Mouse (Mus musculus) right cerebral cortex, postnatal 36 days (tissue): ENCODE results near the gene Fastkd1.
"Not testable (repeated sequence)": the region's sequence is repeated elsewhere in the genome, so short reads cannot be mapped to it uniquely, and the experiment has no call there.

Experiments
- DNase-seq, 2 experiments: peaks; one replicate each; pipeline ENCODE4 v3.0.0; 2022; ENCODE audit warnings: low spot score in 2 of 2, mixed read lengths in 1 of 2

The Fastkd1 gene

DNA sequence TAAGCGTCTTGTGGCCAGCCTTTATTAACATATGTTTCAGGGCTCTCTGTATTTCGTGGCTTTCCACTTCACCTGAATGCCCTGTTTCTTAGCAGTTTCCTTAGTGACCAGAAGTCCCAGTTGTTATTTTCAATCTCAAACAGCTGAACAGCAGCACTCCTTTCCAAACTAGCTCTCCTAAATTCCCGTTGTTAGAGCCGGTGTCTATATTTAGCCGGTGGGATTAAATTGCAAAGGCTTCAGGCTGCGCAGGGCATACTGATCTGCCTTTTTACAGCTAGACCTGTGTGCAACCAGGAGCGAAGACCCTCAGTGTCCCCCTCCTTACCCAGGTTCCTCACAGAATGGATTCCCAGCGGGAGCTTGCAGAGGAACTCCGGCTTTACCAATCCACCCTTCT, 43.5 kb downstream of the Fastkd1 start, which contains the start of gene Klhl41:
TSS of gene Klhl41 (plus strand) at position 268 of the 400 bp plus-strand sequence.
- DNase-seq: no peak

DNA sequence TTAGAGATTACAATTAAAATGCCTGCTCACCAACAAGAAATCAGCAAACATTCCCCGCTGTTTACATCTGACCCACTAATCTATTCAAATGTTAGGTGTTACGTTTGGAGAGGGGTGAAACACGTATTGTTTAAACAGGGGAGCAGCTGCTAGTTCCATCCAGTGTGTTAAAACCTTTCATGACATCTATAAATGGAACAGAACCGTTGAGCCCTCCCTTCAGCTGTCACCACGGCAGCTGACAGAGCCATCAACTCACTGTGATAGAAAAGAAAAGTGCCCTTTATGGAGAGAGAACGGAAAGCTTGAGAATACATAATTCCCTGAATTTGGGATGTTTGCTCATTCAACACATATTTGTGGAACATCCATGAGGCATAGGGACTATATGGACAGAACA, 44.9 kb downstream of the Fastkd1 start:
- DNase-seq: no peak

DNA sequence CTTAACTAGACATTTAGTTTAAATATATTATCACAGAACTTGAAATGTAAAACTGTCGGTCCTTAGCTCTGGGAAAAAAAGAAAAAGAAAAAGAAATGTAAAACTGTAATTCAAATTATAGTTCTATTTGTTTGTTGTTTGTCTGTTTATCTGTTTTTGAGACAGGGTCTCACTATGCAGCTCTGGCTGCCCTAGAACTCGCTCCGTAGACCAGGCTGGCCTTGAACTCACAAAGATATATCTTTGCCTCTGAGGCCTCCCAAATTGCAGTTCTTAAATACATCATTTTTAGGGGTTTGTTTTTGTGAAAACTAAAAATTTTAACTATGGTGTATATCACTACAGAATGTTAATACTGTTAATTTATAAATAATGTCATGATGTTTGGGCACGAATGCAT, 45.7 kb downstream of the Fastkd1 start:
- DNase-seq: no peak

DNA sequence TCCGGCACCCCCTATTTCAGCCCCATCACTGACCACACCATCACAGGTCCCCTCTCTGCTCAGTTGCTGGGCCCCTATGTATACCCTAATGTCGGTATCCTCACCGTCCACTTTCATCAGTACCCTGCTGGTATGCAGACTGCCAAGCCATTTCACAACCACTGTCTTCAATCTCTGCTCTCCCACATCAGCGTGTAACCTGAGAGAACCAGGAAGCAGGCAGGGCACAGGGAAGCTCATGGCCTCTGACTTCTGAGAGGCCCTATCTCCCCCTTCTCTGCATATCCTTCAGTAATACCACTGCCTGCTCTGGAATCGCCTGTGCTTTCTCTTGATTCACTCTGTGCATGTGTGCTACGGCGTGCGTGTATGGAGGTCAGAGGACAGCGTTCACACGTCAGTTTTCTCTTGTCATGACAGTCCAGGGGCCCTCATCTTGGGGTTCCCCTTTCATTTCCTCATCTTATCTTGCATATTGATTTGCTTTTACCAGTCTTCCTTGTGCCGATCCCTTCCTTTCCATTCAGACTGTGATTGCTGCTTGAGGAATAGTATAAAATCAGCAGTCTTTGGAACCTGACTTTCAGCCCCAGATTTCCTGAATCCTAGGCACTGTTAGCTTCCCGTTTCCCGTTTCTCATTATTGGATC, 49.4 kb downstream of the Fastkd1 start:
- no peak for DNase-seq

DNA sequence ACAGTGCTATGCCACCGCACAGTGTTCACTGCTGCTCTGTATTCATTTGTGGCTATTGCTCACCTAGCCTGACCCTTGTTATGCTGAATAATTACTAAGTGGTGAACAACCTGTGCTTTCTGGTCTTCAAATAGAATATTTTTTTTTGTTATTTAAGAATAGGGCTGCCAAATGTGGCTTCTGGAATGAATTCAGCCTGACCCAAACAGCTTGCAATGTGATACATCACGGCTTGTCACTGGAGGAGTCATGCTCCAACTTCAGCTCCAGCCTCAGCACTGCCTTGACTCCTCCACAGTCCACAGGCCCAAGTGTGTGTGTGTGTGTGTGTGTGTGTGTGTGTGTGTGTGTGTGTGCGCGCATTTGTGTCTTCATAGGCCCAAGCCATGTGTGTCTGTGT, 54.0 kb downstream of the Fastkd1 start:
- DNase-seq: no peak

DNA sequence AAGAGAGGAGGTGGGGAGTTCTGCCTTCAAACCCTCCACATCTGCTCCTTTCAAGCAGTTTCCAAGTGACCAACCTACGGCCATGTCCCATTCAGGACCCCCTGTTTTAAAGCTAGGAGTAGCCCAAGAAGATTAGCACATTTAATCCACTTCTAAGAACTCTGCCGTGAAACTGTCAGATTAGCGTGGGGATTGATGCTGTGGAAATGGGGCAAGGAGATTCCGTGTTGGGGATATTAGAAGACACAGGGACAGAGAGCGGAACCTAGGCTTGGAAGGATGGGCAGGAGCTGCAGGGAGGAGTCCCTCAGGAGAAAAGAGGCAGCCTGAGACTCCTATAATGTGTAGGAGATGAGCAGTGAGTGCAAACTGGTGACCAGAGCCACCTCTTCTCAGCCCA, 63.6 kb downstream of the Fastkd1 start:
- no peak for DNase-seq

DNA sequence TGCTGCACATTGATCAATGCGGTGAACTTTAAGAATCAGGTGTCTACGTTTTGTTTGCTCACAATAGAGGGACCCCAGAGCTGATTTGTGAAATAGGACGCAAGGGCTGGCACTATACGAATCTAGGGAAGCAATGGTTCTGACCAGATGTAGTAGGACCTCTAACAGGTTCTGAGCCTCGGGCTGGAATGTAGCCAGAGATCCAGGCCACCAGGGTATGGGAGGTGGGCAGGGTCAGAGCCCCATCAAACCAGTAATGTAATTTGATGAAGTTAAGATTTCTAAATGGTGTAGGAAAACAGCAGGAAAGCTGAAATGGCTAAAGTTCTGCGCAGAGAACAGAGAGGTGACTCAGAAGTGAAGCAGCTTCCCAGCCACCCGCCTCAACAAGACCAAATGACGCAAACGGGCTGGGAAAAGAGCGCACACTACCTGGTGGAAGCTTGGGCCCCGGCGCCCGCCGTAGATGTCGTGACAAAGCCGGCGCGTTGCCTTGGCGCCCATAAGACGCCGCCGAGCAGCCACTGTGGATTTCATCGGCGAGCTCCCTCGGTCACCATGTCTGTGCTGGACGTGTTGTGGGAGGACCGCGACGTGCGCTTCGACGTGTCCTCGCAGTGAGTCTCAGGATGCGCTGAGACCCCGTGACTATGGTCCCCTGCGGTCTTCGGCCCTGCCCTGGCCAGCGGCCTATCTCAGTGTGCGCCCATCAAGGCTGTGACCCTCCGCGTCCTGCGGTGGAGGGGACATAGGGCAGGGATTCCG, 66.4 kb downstream of the Fastkd1 start, which contains the start of gene Bbs5:
TSS of gene Bbs5 (plus strand) at position 446 of the 765 bp plus-strand sequence.
- DNase-seq: peak; percentile 95

DNA sequence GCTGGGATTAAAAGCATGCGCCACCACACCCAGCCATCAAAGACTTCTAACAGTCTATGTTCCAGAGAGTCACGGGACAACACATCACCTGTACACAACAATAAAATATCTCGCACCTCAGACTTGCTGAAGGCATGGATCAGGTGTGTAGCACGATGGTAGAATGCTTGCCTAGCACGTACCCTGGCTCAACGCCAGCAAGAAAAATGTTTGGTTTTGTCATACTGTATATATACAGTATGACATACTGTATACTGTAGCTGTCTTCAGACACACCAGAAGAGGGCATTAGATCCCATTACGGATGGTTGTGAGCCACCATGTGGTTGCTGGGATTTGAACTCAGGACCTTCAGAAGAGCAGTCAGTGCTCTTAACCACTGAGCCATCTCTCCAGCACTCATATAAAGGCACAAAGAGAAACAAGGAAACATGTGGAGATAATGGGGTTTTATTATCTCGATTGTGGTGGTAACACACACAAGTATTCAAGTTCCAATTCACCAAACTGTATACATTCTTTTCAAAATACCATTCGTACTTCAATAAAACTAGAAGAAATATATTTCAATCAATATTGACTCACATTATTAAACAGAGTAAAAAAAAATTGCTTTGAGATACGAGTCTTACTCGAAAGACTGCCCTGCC, 68.2 kb downstream of the Fastkd1 start:
- no peak for DNase-seq

DNA sequence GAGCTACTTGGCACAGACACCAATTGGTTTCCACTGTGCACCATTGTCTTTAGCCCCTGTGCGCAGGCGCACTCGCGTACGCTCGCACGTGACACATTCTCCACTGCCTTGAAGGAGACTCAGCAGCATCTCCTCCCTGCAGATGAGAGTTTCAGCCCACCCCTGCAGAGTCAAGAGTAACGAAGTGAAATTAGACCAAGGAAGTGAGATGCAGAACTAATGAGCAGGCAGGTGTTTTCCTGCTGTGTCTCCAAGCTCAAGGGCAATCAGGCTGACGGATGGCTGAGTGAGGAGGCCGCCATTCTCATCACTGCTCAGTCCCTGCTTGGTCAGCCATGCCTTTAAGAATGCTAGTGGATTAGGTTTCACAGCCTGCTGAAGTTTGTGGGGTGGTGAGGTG, 73.2 kb downstream of the Fastkd1 start:
- DNase-seq: no peak

DNA sequence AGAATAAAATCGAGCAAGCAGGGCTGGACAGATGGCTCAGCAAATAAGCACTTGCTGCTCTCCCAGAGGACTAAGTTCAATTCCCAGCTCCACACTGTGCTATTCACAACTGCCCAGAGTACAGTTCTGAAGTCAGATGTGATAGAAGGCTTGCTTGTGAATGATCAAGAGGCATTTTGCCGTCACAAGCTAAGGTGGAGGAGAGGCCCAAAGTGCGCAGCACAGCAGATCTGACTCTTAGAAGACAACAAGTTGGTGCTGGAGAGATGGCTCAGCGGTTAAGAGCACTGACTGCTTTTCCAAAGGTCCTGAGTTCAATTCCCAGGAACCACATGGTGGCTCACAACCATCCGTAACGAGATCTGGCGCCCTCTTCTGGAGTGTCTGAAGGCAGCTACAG, 75.3 kb downstream of the Fastkd1 start:
- DNase-seq: not testable (repeated sequence)
